Mouse (Mus musculus) hindbrain, postnatal 0 days (tissue): ENCODE measurements at regions not wholly inside any gene's neighbourhood (a gene's known extent, or its start where the extent isn't known, plus 50 kb on each side); places are given as distances from the start of the nearest gene placed in this dataset.

Experiments
- ATAC-seq: fragments of 200-750 bp; cut with Nextera tagmentation; 2 replicates; pipeline ENCODE4 v1.8.0; 2017; ENCODE audit warnings: mild to moderate bottlenecking, moderate TSS enrichment, moderate library complexity
- DNase-seq: peaks from one replicate; pipeline ENCODE4 v3.0.0-alpha.2; 2015; ENCODE audit warnings: low spot score
- H3K27ac ChIP-seq: fragments of 300-500 bp; sonication (generic); 2 replicates; pipeline ENCODE4 v1.5.1; 2014; ENCODE audit warnings: mild to moderate bottlenecking
- H3K27me3 ChIP-seq: fragments of 300-500 bp; sonication (generic); 2 replicates; pipeline ENCODE4 v1.6.1; 2014; ENCODE audit warnings: low read length, mixed read lengths; ENCODE audit not compliant: insufficient read depth
- H3K36me3 ChIP-seq: fragments of 300-500 bp; sonication (generic); 2 replicates; pipeline ENCODE4 v1.6.1; 2014; ENCODE audit warnings: low read length, mixed read lengths; ENCODE audit not compliant: insufficient read depth
- H3K4me1 ChIP-seq: fragments of 300-500 bp; sonication (generic); 2 replicates; pipeline ENCODE4 v1.6.1; 2014; ENCODE audit warnings: antibody characterized with exemption, low read length, mixed read lengths; ENCODE audit not compliant: insufficient read depth
- H3K4me2 ChIP-seq: fragments of 300-500 bp; sonication (generic); 2 replicates; pipeline ENCODE4 v1.6.1; 2014; ENCODE audit warnings: low read depth, mild to moderate bottlenecking, low read length, moderate library complexity, mixed read lengths
- H3K4me3 ChIP-seq: fragments of 300-500 bp; sonication (generic); 2 replicates; pipeline ENCODE4 v1.5.1; 2014; ENCODE audit warnings: low read length
- H3K9ac ChIP-seq: fragments of 300-500 bp; sonication (generic); replicated peaks from 2 replicates; pipeline ENCODE4 v1.6.1; 2014; ENCODE audit warnings: mild to moderate bottlenecking, low read length, moderate library complexity, mixed read lengths
- H3K9me3 ChIP-seq: fragments of 300-500 bp; sonication (generic); 2 replicates; pipeline ENCODE4 v1.6.1; 2016; ENCODE audit warnings: low read length, mixed read lengths
- CTCF ChIP-seq: IDR thresholded peaks from 2 replicates; pipeline ENCODE4 v1.5.1; 2016; ENCODE audit warnings: antibody characterized with exemption, control low read depth, low read depth
- WGBS: fragments of 180-500 bp; shearing (Covaris S2); extraction: QIAGEN DNeasy Blood & Tissue Kit; methylation state at CpG from one replicate; pipeline ENCODE4 v1.1.7; 2014; 5-methylcytosine and 5-hydroxymethylcytosine counted together

GRCm38 (mm10) chr5:75358869-75359268 is 206.8 kb downstream of the Pdgfra start:
- no peak overlapping the region for H3K27ac ChIP-seq
- H3K4me3 ChIP-seq: no peak overlapping the region
- no peak overlapping the region for H3K4me2 ChIP-seq
- H3K9ac ChIP-seq: no peak overlapping the region
- H3K36me3 ChIP-seq: no peaks in the 10 kb centered on the region
- H3K27me3 ChIP-seq: no peaks in the 10 kb centered on the region
- no peak for ATAC-seq
- DNase-seq: no peak
- H3K9me3 ChIP-seq: no peaks in the 10 kb centered on the region
- no peak for TF ChIP-seq CTCF
- 88% methylated on average over 5 of the region's 5 CpGs for WGBS
- no peaks in the 10 kb centered on the region for H3K4me1 ChIP-seq

- Histone ChIP-seq H3K27ac (no peak overlapping the region), H3K36me3 (no peaks in the 10 kb centered on the region), H3K4me1 (no peaks in the 10 kb centered on the region), H3K27me3 (no peaks in the 10 kb centered on the region), H3K4me3 (no peak overlapping the region), H3K9ac (no peak overlapping the region), H3K9me3 (no peaks in the 10 kb centered on the region), H3K4me2 (no peak overlapping the region)
- 93% methylated on average over 6 of the region's 6 CpGs for WGBS
- no peak for TF ChIP-seq CTCF
- ATAC-seq (no peak), DNase-seq (no peak)
Measured at GRCm38 (mm10) chr5:75363832-75364231, 210.9 kb upstream of the Kit start.

- 80% methylated on average over 5 of the region's 5 CpGs for WGBS
- TF ChIP-seq CTCF: no peak
Measured at GRCm38 (mm10) chr5:75367282-75367681, 207.4 kb upstream of the Kit start.

GRCm38 (mm10) chr5:75368691-75369090 is 206.0 kb upstream of the Kit start:
- H3K36me3 ChIP-seq: no peaks in the 10 kb centered on the region
- H3K27me3 ChIP-seq: no peaks in the 10 kb centered on the region
- no peak overlapping the region for H3K9ac ChIP-seq
- no peak overlapping the region for H3K4me2 ChIP-seq
- ATAC-seq (no peak), DNase-seq (no peak)
- 88% methylated on average over 5 of the region's 5 CpGs for WGBS
- no peak overlapping the region for H3K27ac ChIP-seq
- H3K4me1 ChIP-seq: no peaks in the 10 kb centered on the region
- no peaks in the 10 kb centered on the region for H3K9me3 ChIP-seq
- no peak overlapping the region for H3K4me3 ChIP-seq
- TF ChIP-seq CTCF: no peak

More at GRCm38 (mm10) chr5:75367282-75367681, 207.4 kb upstream of the Kit start:
- Histone ChIP-seq H3K27me3 (no peaks in the 10 kb centered on the region), H3K4me2 (no peak overlapping the region), H3K4me1 (no peaks in the 10 kb centered on the region), H3K9me3 (no peaks in the 10 kb centered on the region), H3K4me3 (no peak overlapping the region), H3K36me3 (no peaks in the 10 kb centered on the region), H3K27ac (no peak overlapping the region), H3K9ac (no peak overlapping the region)
- no peak for ATAC-seq
- DNase-seq: no peak

- no peak overlapping the region for H3K4me2 ChIP-seq
- TF ChIP-seq CTCF: peak; percentile 47
- H3K27me3 ChIP-seq: no peaks in the 10 kb centered on the region
- no peaks in the 10 kb centered on the region for H3K4me1 ChIP-seq
- no peaks in the 10 kb centered on the region for H3K36me3 ChIP-seq
- no peaks in the 10 kb centered on the region for H3K9me3 ChIP-seq
- DNase-seq (no peak), ATAC-seq (no peak)
- H3K9ac ChIP-seq: no peak overlapping the region
- 69% methylated on average over 3 of the region's 3 CpGs for WGBS
- H3K27ac ChIP-seq: no peak overlapping the region
- no peak overlapping the region for H3K4me3 ChIP-seq
Measured at GRCm38 (mm10) chr5:75372849-75373248, 201.9 kb upstream of the Kit start.

GRCm38 (mm10) chr5:75377311-75378300 is 197.1 kb upstream of the Kit start:
- Histone ChIP-seq H3K4me3 (no peak overlapping the region), H3K4me2 (no peak overlapping the region), H3K9me3 (no peaks in the 10 kb centered on the region), H3K36me3 (no peaks in the 10 kb centered on the region), H3K9ac (no peak overlapping the region), H3K27me3 (no peaks in the 10 kb centered on the region), H3K27ac (no peak overlapping the region), H3K4me1 (no peaks in the 10 kb centered on the region)
- 44% methylated on average over 19 of the region's 19 CpGs for WGBS
- ATAC-seq (no peak), DNase-seq (no peak)
- TF ChIP-seq CTCF: no peak

GRCm38 (mm10) chr5:75378655-75379054 is 196.1 kb upstream of the Kit start:
- Histone ChIP-seq H3K4me3 (no peak overlapping the region), H3K27me3 (no peaks in the 10 kb centered on the region), H3K4me1 (no peaks in the 10 kb centered on the region), H3K27ac (no peak overlapping the region), H3K9me3 (no peaks in the 10 kb centered on the region), H3K36me3 (no peaks in the 10 kb centered on the region), H3K4me2 (no peak overlapping the region), H3K9ac (no peak overlapping the region)
- DNase-seq (no peak), ATAC-seq (no peak)
- 51% methylated on average over 2 of the region's 2 CpGs for WGBS
- TF ChIP-seq CTCF: no peak
